Mouse (Mus musculus) splenic B cell, adult 2 months (primary cell): ENCODE results near the gene Loxl4.

ENCODE experiments used
- DNase-seq: peaks from one replicate; pipeline ENCODE4 v3.0.0-alpha.2; 2011; ENCODE audit warnings: low read depth, low spot score
- H3K27me3 ChIP-seq: 2 replicates; pipeline ENCODE4 v1.6.1; 2012; ENCODE audit warnings: mild to moderate bottlenecking, low read length, moderate library complexity, mixed read lengths; ENCODE audit not compliant: control insufficient read depth, poor library complexity, insufficient read depth, severe bottlenecking
- H3K36me3 ChIP-seq: 2 replicates; pipeline ENCODE4 v1.6.1; 2012; ENCODE audit warnings: mild to moderate bottlenecking, low read length, moderate library complexity, mixed read lengths; ENCODE audit not compliant: control insufficient read depth, poor library complexity, insufficient read depth, severe bottlenecking

Loxl4 gene

GRCm38 (mm10) chr19:42633650-42634049 is 21.0 kb upstream of the Loxl4 start:
- no peak for DNase-seq
- Histone ChIP-seq H3K36me3 (no peaks in the 10 kb centered on the region), H3K27me3 (no peaks in the 10 kb centered on the region)

- no peaks in the 10 kb centered on the region for H3K27me3 ChIP-seq
- no peak for DNase-seq
- H3K36me3 ChIP-seq = no peaks in the 10 kb centered on the region
Measured at GRCm38 (mm10) chr19:42632301-42632700, 19.7 kb upstream of the Loxl4 start.

DNA sequence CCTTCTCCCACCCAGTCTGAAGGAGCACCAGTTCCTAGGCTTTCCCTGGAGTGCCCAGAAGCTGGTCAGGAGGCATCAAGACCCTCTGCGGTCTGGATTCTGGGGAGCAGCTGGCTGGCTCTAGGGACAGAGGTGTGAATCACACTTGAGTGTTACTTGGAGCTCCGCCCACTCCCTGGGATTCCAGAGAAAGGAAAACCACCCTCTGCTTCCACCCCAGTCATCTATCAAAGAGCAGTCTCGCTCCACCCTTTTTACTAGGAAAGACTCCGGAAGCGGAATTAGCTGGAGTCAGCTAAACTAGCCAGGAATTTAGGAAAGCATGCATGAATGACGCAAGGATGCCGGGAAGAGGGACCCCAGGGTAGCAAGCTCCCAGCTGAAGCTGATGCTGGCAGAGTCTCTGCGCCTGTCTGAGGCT is 18.9 kb upstream of the Loxl4 start:
- Histone ChIP-seq H3K27me3 (no peaks in the 10 kb centered on the region), H3K36me3 (no peaks in the 10 kb centered on the region)
- DNase-seq = no peak

DNA sequence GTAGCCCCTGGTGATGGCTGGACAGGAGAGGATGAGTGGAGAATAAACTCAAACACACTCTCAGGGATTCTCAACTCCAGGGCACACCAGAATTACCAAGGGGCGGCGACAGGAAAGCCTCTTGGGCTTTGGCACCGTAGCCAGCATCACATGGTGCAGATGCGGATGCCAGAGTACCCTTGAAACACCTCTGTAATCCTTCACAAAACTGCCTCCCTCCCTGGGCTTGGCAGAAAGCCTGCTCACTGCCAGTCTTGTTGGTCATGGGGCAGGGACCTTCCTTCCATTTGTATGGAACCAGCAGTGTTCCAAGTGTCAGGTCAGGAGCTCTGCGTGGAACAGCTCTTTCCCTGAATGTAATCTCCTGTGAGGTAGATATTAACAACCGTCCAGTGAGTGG is 15.5 kb upstream of the Loxl4 start:
- no peaks in the 10 kb centered on the region for H3K36me3 ChIP-seq
- DNase-seq = no peak
- no peaks in the 10 kb centered on the region for H3K27me3 ChIP-seq

DNA sequence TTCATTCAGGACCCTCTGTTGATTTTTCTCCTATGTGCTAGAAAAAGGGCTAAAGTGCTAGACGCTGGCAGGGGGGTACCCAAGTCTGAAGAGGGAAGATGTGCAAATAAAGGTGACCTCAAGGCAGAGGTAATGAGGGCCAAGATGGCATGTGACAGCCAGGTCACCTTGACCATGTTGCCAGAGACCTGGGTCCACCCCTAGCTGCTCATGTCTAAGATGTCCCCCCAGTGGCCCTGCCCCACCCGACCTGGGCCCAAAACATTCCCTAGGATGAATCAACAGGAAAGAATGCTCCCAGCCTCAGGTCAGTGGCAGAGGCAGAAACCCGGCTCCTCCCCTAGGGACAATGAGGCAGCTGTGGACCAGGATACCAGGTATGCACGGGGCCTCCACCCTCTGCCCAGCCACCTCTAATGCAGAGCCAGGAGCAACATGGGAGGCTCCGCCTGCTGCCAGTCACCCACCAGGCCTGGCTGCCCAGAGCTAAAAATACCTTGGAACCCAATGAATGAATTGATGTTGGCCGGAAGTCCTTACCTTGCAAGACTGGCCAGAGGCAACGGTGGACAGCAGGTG is 1.1 kb upstream of the Loxl4 start:
- Histone ChIP-seq H3K36me3 (no peaks in the 10 kb centered on the region), H3K27me3 (no peaks in the 10 kb centered on the region)
- no peak for DNase-seq

- no peak for DNase-seq
- Histone ChIP-seq H3K36me3 (no peaks in the 10 kb centered on the region), H3K27me3 (no peaks in the 10 kb centered on the region)
Measured at GRCm38 (mm10) chr19:42613116-42613515, 503 bp upstream of the Loxl4 start.

DNA sequence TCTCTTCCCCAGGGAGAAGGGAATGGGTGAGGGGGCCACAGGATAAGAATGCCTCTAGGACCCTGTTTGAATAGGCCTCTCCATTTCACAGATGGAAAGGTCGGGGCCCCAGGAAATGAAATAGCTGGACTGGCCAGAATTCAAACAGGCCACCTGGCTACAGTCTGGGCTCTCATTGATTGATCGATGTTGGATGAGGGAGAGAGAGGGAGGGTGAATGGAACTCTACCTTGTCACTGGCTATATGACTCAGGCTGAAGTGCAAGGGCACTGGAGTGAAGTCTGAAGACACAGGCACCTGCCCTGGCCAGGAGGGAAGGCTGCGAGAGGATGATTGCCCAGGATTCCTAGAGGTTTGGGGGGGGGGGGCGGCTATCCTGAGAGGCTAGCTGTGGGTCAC is 867 bp downstream of the Loxl4 start:
- DNase-seq = no peak
- H3K27me3 ChIP-seq = no peaks in the 10 kb centered on the region
- H3K36me3 ChIP-seq = no peaks in the 10 kb centered on the region

DNA sequence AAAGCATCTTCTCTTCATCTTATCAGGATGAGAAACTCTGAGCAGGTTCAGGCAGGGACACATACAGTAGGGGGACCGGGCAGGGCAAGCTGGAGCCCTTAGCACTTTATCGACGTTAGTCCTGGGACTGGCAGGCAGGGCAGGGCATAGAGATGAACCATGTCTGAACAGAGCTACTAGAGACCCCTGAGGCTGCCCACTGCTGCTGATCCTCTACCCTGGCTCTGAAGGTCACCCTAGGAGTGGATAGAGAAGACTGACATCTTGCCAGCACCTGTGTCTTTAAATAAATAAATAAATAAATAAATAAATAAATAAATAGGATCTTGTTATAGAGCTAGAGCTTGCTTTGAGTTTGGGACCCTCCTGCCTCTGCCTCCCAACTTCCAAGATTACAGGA is 2.9 kb downstream of the Loxl4 start:
- H3K27me3 ChIP-seq = no peaks in the 10 kb centered on the region
- no peaks in the 10 kb centered on the region for H3K36me3 ChIP-seq
- no peak for DNase-seq

DNA sequence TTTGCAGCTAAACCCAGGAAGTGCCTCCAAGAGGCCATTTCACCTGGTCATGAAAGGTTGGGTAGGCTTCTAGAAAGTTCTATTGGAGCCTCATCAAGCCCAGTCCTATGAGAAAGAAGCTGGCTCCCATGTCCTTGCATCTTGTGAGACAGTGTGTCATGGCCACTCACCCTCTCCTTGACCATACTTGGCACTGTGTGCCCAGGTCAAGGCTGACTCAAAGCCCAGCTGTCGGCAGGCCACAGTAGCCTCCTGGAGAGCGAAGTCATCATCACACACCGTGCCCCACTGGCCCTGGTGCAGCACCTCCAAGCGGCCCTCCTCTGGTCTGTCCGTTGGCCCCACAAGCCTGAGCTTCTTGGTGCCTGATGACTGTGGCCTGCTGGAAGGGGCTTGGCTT is 4.5 kb downstream of the Loxl4 start:
- no peaks in the 10 kb centered on the region for H3K27me3 ChIP-seq
- no peaks in the 10 kb centered on the region for H3K36me3 ChIP-seq
- no peak for DNase-seq

DNA sequence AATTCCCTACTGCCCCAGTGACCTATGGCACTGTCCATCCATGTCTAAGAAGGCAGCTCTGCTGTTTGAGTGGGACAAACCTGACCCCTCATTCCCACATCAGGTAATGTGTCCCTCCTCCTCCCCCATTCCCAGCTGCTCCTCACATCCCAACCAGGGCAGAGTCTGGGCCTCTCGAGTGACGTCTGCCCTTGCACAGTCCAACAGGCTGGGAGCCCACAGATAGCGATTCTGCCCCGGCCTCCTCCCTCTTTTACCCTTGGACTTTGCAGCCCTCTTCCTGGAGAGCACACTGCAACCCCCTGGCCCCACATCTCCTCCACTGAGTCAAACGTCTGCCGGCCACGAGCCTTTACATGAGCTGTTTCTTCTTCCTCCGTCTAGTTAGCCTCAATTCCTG is 10.0 kb downstream of the Loxl4 start:
- Histone ChIP-seq H3K36me3 (no peaks in the 10 kb centered on the region), H3K27me3 (no peaks in the 10 kb centered on the region)
- DNase-seq = no peak

DNA sequence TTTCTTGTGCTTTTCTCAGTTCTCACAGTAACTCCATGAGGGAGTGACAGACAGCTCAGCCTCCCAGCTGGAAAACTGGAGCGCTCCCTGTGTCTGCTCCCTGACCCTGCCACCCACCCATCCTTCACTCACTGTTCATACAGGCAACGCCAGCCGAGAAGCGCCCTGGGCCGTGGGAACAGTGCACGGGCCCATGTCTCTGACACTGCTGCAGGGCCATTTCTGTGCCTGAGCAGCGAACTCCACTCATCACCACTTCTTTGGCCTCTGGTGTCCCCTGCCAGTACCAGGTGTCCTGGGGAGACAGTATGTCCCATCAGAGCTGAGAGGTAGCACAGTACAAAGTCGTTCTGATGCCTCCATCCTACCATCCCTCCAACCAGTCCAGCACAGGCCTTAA is 10.6 kb downstream of the Loxl4 start:
- Histone ChIP-seq H3K36me3 (no peaks in the 10 kb centered on the region), H3K27me3 (no peaks in the 10 kb centered on the region)
- no peak for DNase-seq

GRCm38 (mm10) chr19:42601445-42601844 is 11.2 kb downstream of the Loxl4 start:
- Histone ChIP-seq H3K27me3 (no peaks in the 10 kb centered on the region), H3K36me3 (no peaks in the 10 kb centered on the region)
- DNase-seq = no peak

GRCm38 (mm10) chr19:42600591-42600990 is 12.0 kb downstream of the Loxl4 start:
- DNase-seq = no peak
- Histone ChIP-seq H3K27me3 (no peaks in the 10 kb centered on the region), H3K36me3 (no peaks in the 10 kb centered on the region)

DNA sequence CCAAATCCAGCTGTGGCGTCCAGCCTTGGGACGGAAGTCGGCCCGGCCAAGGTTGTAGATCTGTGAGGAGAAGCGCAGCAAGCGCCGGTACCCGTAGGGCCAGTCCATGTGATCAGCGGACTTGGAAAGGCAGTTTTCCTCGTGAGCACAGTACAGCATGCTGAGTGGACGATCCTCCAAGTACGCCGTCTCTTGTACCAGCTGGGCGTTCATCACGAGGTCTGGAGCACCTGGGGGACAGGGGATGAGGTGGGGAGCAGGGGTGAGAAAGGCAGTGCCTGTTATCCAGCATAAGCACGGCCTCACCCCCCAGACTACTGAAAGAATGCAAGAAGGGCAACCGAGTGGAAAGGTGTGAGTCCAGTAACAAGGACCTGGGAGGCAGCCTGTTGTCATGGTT is 12.7 kb downstream of the Loxl4 start:
- no peaks in the 10 kb centered on the region; the same call in 1 of the 2 replicates for H3K36me3 ChIP-seq
- H3K27me3 ChIP-seq = no peaks in the 10 kb centered on the region
- DNase-seq = no peak

- no peaks in the 10 kb centered on the region; the same call in 1 of the 2 replicates for H3K36me3 ChIP-seq
- no peaks in the 10 kb centered on the region for H3K27me3 ChIP-seq
- DNase-seq = no peak
Measured at GRCm38 (mm10) chr19:42597896-42598295, 14.7 kb downstream of the Loxl4 start.

- DNase-seq = no peak
- Histone ChIP-seq H3K27me3 (no peaks in the 10 kb centered on the region), H3K36me3 (peaks cover 1% of the 10 kb centered on the region; the same call in 1 of the 2 replicates)
Measured at GRCm38 (mm10) chr19:42597286-42597685, 15.3 kb downstream of the Loxl4 start.
